Mouse (Mus musculus) erythroblast, embryonic 14.5 days (primary cell): ENCODE data around the gene Ccdc96. TPM values are rescaled to one million over a fixed set of nuclear protein-coding genes. Genes with fewer than 3 reads are reported as not detected.
A peak's percentile ranks its signal among the peaks of the same experiment; 100 is the strongest.

Experiments
- H3K27me3 ChIP-seq: 2 replicates; pipeline ENCODE4 v1.6.1; 2012; ENCODE audit warnings: inconsistent platforms; ENCODE audit not compliant: control insufficient read depth
- H3K36me3 ChIP-seq: 2 replicates; pipeline ENCODE4 v1.6.1; 2012; ENCODE audit warnings: mild to moderate bottlenecking, inconsistent platforms; ENCODE audit not compliant: control insufficient read depth
- H3K4me1 ChIP-seq: 2 replicates; pipeline ENCODE4 v1.6.1; 2012; ENCODE audit warnings: inconsistent platforms; ENCODE audit not compliant: control insufficient read depth
- H3K4me3 ChIP-seq: replicated peaks from 2 replicates; pipeline ENCODE3; 2012; ENCODE audit warnings: moderate library complexity, mild to moderate bottlenecking, inconsistent platforms
- H3K9me3 ChIP-seq: 2 replicates; pipeline ENCODE4 v1.6.1; 2012; ENCODE audit warnings: low read length, inconsistent platforms, mixed read lengths; ENCODE audit not compliant: control insufficient read depth
- GATA1 ChIP-seq: IDR thresholded peaks from 2 replicates; pipeline ENCODE4 v1.6.1; 2012; ENCODE audit warnings: low read length, inconsistent platforms, mixed read lengths
- TAL1 ChIP-seq: IDR thresholded peaks from 3 replicates; pipeline ENCODE4 v1.6.1; 2012; ENCODE audit warnings: low read length, inconsistent platforms, mixed read lengths
- polyA plus RNA-seq: library from polyadenylated mRNA; stranded (reverse); fragments of >175 nt; gene quantifications from 2 replicates; pipeline ENCODE4 v1.2.3, GENCODE M21; 2012

Gene Ccdc96
- polyA plus RNA-seq, 1 experiment = 0.06 TPM

DNA sequence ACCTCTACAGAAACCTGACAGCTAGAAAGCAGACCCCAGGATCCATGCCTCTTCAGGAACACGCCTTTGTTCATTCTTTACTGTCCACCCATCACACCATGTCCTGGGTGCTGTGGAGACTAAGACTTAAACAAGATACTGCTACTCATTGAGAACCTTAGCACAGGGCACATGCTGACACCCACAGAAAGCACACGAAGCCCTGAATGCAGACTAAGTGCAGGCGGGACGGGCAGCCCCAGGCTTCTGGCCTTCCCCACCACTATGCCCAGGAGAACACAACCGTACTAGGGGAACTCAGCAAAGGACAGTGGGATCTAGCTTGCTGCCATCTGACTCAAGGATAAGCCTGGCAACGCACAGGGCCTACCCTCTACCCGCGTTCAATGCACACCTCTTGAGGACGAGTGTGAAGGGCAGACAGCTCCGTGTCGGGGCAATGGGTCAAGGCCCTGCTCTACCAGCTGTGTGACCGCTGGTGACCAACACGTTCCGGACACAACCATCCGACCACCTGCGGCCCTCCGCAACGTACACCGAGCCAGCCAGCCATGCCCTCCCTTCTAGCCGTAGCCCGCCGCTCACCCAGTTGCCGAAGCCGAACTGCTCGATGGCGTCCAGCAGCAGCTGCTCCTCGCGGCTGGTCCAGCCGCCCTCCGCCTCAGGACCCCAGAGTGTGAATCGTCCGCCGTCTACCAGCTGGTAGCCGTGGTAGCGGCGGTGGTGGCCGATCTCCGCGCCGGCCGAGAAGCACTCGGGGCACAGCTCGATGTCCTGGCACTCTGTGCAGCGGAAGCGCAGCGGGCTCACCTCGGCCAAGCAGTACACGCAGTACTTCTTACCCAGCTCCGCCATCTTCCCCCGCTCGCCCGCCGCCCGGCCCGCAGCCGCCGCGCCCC, 936 bp upstream of the Ccdc96 start:
- Histone ChIP-seq H3K27me3 (peaks cover 33% of the 10 kb centered on the region), H3K9me3 (no peaks in the 10 kb centered on the region), H3K4me1 (peaks cover 57% of the 10 kb centered on the region), H3K4me3 (peak overlapping the region; percentile 80), H3K36me3 (peaks cover 38% of the 10 kb centered on the region)
- no peak for TF ChIP-seq GATA1
- no peak for TF ChIP-seq TAL1

DNA sequence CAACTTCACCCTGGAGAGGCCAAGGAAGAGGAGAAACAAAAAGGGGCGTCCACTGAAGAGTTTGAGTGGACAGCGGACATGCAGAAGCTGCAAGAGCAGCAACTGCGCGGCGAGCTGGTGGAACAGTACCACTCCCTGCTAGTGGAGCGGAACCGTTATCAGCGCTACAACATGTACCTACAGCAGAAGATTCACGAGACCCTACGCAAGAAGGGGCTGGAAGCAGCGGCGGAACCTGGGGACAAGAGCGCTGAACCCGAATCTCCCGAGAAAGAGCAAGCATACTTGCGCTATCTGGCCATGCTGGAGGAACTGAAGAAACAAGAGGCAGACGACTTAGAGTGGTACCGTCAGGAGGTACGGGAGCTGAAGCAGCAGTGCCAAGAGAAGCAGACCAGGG, 918 bp downstream of the Ccdc96 start:
- TF ChIP-seq GATA1 (no peak; the same call in 1 of the 2 replicates), TAL1 (no peak)
- peaks cover 23% of the 10 kb centered on the region for H3K36me3 ChIP-seq
- H3K4me3 ChIP-seq = peak overlapping the region; percentile 80
- H3K4me1 ChIP-seq = peaks cover 46% of the 10 kb centered on the region
- H3K9me3 ChIP-seq = no peaks in the 10 kb centered on the region
- peaks cover 33% of the 10 kb centered on the region for H3K27me3 ChIP-seq

DNA sequence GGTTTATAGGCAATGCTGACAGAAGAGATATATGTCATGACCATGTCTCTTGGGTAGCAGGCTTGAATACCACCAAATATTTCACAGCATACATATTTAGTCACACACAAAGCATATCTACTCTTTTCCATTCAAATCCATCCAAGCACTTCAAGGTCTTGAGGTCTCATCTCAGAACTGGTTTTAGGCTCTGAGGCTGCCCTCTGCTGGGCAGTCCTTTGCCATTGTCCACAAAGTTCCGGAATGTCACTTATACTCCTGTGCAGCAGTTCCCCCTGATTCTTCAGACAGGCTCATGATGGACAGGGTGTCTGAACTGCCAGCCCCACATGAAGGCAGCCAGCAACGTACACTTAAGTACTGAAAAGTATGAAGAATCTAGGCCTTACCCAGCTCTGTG, 4.8 kb downstream of the Ccdc96 start:
- no peak for TF ChIP-seq TAL1
- no peak for TF ChIP-seq GATA1
- H3K36me3 ChIP-seq = peaks cover 22% of the 10 kb centered on the region
- no peak overlapping the region for H3K4me3 ChIP-seq
- peaks cover 13% of the 10 kb centered on the region for H3K4me1 ChIP-seq
- peaks cover 33% of the 10 kb centered on the region for H3K27me3 ChIP-seq
- H3K9me3 ChIP-seq = no peaks in the 10 kb centered on the region; the same call in 1 of the 2 replicates

DNA sequence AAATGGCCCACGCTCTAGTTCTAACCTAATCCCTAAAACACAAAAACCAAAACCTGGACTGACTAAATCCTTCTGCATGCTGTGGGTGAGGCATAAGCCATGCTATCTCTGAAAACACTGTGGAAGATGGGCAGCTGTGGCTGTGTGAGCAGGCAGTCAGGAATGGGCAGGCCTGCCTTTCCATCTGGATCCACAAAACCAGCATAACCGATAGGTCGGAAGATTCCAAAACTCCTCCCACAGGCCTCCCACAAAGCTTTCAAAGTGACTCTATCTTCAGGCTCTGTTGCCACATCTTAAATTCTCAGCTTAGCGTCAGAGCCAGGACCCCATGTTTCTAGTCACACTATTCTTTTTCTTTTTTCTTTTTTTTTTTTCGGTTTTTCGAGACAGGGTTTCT, 9.5 kb downstream of the Ccdc96 start:
- no peaks in the 10 kb centered on the region; the same call in 1 of the 2 replicates for H3K9me3 ChIP-seq
- no peak for TF ChIP-seq TAL1
- no peak for TF ChIP-seq GATA1
- H3K4me1 ChIP-seq = no peaks in the 10 kb centered on the region
- H3K36me3 ChIP-seq = peaks cover 45% of the 10 kb centered on the region
- H3K4me3 ChIP-seq = no peak overlapping the region
- H3K27me3 ChIP-seq = no peaks in the 10 kb centered on the region

DNA sequence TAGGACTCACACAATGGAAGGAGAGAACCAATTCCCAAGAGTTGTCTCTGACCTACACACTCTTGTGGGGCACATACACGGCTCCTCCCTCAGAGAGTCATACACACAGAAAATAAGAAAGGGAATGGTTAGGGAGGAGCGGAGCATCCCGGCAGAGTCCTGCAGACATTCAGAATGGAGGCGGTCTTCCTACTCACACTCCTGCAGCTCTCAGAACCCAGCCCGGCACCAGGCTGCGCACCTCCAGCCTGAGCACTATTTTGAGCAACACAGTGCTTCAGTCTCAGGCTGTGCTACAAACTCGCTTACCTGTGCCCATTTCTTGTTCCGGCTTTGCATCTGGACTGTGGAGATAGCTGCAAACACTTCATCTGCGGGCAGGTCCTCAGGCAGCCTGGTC, 10.3 kb downstream of the Ccdc96 start:
- H3K27me3 ChIP-seq = no peaks in the 10 kb centered on the region
- TF ChIP-seq TAL1 = no peak
- no peak for TF ChIP-seq GATA1
- peaks cover 46% of the 10 kb centered on the region for H3K36me3 ChIP-seq
- no peaks in the 10 kb centered on the region; the same call in 1 of the 2 replicates for H3K9me3 ChIP-seq
- no peak overlapping the region for H3K4me3 ChIP-seq
- H3K4me1 ChIP-seq = no peaks in the 10 kb centered on the region

GRCm38 (mm10) chr5:36505235-36505634, 20.8 kb downstream of the Ccdc96 start:
- peaks cover 67% of the 10 kb centered on the region for H3K36me3 ChIP-seq
- TF ChIP-seq GATA1 = no peak
- TF ChIP-seq TAL1 = no peak
- H3K9me3 ChIP-seq = no peaks in the 10 kb centered on the region
- H3K4me3 ChIP-seq = no peak overlapping the region
- no peaks in the 10 kb centered on the region for H3K4me1 ChIP-seq
- no peaks in the 10 kb centered on the region for H3K27me3 ChIP-seq

GRCm38 (mm10) chr5:36505643-36506042, 21.3 kb downstream of the Ccdc96 start:
- H3K4me1 ChIP-seq = no peaks in the 10 kb centered on the region
- no peaks in the 10 kb centered on the region for H3K27me3 ChIP-seq
- peaks cover 67% of the 10 kb centered on the region for H3K36me3 ChIP-seq
- no peak overlapping the region for H3K4me3 ChIP-seq
- no peak for TF ChIP-seq GATA1
- no peak for TF ChIP-seq TAL1
- no peaks in the 10 kb centered on the region for H3K9me3 ChIP-seq

DNA sequence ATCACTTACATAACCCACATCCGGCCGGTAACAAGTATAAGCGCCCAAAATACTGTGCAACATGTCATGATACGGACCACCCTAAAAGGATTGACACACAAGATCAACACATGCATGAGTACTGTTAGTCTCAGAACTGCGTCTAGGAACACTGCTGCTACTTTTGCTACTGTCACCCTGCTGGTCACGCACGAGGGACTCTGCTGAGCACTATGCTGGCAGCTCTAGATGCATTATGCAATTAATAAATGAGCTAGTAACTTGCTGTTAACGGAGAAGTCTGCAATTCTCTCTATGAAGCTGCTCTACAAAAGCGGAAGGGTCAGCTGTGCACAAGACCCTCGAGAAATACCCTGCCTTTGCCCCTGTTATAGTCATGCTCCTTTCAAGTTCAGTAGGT, 24.0 kb downstream of the Ccdc96 start:
- no peak for TF ChIP-seq GATA1
- no peak for TF ChIP-seq TAL1
- Histone ChIP-seq H3K27me3 (no peaks in the 10 kb centered on the region), H3K4me1 (no peaks in the 10 kb centered on the region), H3K9me3 (no peaks in the 10 kb centered on the region), H3K36me3 (peaks cover 76% of the 10 kb centered on the region), H3K4me3 (no peak overlapping the region)

DNA sequence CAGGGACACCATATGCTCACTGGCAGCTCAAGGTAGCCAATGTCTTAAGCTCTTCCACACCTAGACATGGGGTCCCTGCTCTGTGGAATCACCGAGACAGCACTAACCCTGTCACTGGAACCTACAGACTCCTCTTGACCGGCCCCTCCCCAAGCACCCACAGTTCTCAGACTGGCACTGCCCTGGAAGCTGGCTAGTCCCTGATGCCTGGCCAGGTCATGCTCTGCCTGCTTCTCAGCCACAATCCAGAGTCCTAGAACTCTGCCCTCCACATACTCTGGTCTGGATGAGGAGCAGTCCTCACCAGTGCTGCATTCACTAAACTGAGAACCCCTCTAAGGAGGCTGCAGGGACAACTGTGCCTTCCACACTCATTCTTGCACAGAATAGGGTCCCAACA, 26.6 kb downstream of the Ccdc96 start:
- TF ChIP-seq TAL1 (no peak), GATA1 (no peak)
- Histone ChIP-seq H3K4me1 (no peaks in the 10 kb centered on the region), H3K4me3 (no peak overlapping the region), H3K9me3 (no peaks in the 10 kb centered on the region), H3K36me3 (peaks cover 74% of the 10 kb centered on the region), H3K27me3 (no peaks in the 10 kb centered on the region)
